Mouse (Mus musculus) cerebellum, adult 2 months (tissue): ENCODE data around the gene Cldn22. TPM values are rescaled to one million over a fixed set of nuclear protein-coding genes. Genes with fewer than 3 reads are reported as not detected.
A peak's percentile ranks its signal among the peaks of the same experiment; 100 is the strongest.

ENCODE experiments used
- DNase-seq, 2 experiments: peaks; one replicate each; pipeline ENCODE4 v3.0.0; 2021
- H3K27ac ChIP-seq: fragments of 200-500 bp; 2 replicates; pipeline ENCODE4 v1.5.1; 2012; ENCODE audit warnings: low read length, control low read depth, inconsistent platforms; ENCODE audit not compliant: insufficient read depth
- H3K27me3 ChIP-seq: fragments of 200-500 bp; 2 replicates; pipeline ENCODE4 v1.6.1; 2012; ENCODE audit warnings: inconsistent platforms, mild to moderate bottlenecking, low read length, moderate library complexity; ENCODE audit not compliant: control insufficient read depth, insufficient read depth
- H3K4me1 ChIP-seq: fragments of 200-500 bp; 2 replicates; pipeline ENCODE4 v1.6.1; 2011; ENCODE audit warnings: low read length; ENCODE audit not compliant: control insufficient read depth, insufficient read depth
- H3K4me3 ChIP-seq: fragments of 200-500 bp; replicated peaks from 2 replicates; pipeline ENCODE3; 2011; ENCODE audit warnings: mild to moderate bottlenecking, low read depth, low read length, control low read depth; ENCODE audit not compliant: insufficient read depth
- CTCF ChIP-seq: fragments of 200-500 bp; IDR thresholded peaks from 2 replicates; pipeline ENCODE4 v1.5.1; 2011; ENCODE audit warnings: low read depth, mild to moderate bottlenecking, control low read depth, low read length, moderate library complexity, borderline replicate concordance; ENCODE audit not compliant: insufficient read depth
- POLR2A ChIP-seq: fragments of 200-500 bp; IDR thresholded peaks from 2 replicates; pipeline ENCODE4 v1.6.1; 2011; ENCODE audit warnings: low read length, control low read depth, borderline replicate concordance; ENCODE audit not compliant: insufficient read depth
- WGBS: fragments of 180-500 bp; shearing (Covaris S2); methylation state at CpG from one replicate; pipeline ENCODE4 v1.1.7; 2018; 5-methylcytosine and 5-hydroxymethylcytosine counted together
- polyA plus RNA-seq: library from polyadenylated mRNA; depleted of rRNA; stranded (reverse); fragments of >200 nt; gene quantifications from 2 replicates; pipeline ENCODE4 v1.2.3, GENCODE M21; 2012

Gene Cldn22
- polyA plus RNA-seq, 1 experiment = 0.11 TPM

GRCm38 (mm10) chr8:47843651-47844050 lies 19.4 kb downstream of the Cldn22 start:
- H3K27me3 ChIP-seq = no peaks in the 10 kb centered on the region
- DNase-seq = no peak
- H3K27ac ChIP-seq = no peak overlapping the region
- H3K4me3 ChIP-seq = no peak overlapping the region
- no peaks in the 10 kb centered on the region for H3K4me1 ChIP-seq
- 97% methylated on average over 10 of the region's 10 CpGs for WGBS
- TF ChIP-seq POLR2A (no peak), CTCF (no peak)

GRCm38 (mm10) chr8:47845956-47846355 lies 21.7 kb downstream of the Cldn22 start:
- H3K27ac ChIP-seq = no peak overlapping the region
- no peaks in the 10 kb centered on the region for H3K27me3 ChIP-seq
- no peak for TF ChIP-seq POLR2A
- no peak for TF ChIP-seq CTCF
- 41% methylated on average over 13 of the region's 13 CpGs for WGBS
- no peak overlapping the region for H3K4me3 ChIP-seq
- no peak for DNase-seq
- no peaks in the 10 kb centered on the region for H3K4me1 ChIP-seq

GRCm38 (mm10) chr8:47847161-47847560 lies 22.9 kb downstream of the Cldn22 start:
- Histone ChIP-seq H3K4me3 (no peak overlapping the region), H3K4me1 (peaks cover 4% of the 10 kb centered on the region; the same call in 1 of the 2 replicates), H3K27ac (no peak overlapping the region), H3K27me3 (no peaks in the 10 kb centered on the region)
- 21% methylated on average over 14 of the region's 14 CpGs for WGBS
- DNase-seq = no peak
- no peak for TF ChIP-seq CTCF
- no peak for TF ChIP-seq POLR2A

- DNase-seq = no peak
- Histone ChIP-seq H3K27me3 (no peaks in the 10 kb centered on the region), H3K4me3 (no peak overlapping the region), H3K27ac (no peak overlapping the region), H3K4me1 (peaks cover 5% of the 10 kb centered on the region; the same call in 1 of the 2 replicates)
- whole genome bisulfite sequencing = 78% methylated on average over 6 of the region's 6 CpGs
- TF ChIP-seq CTCF = no peak
Observed at GRCm38 (mm10) chr8:47847931-47848330, 23.6 kb downstream of the Cldn22 start.

GRCm38 (mm10) chr8:47849842-47850241 lies 25.6 kb downstream of the Cldn22 start:
- no peak overlapping the region for H3K27ac ChIP-seq
- 82% methylated on average over 8 of the region's 8 CpGs for WGBS
- no peak overlapping the region for H3K4me3 ChIP-seq
- H3K27me3 ChIP-seq = no peaks in the 10 kb centered on the region
- H3K4me1 ChIP-seq = peaks cover 5% of the 10 kb centered on the region; the same call in 1 of the 2 replicates
- TF ChIP-seq POLR2A (no peak), CTCF (no peak)
- DNase-seq = no peak

- Histone ChIP-seq H3K27ac (no peak overlapping the region), H3K4me3 (peak overlapping the region; percentile 45), H3K4me1 (peaks cover 5% of the 10 kb centered on the region; the same call in 1 of the 2 replicates), H3K27me3 (no peaks in the 10 kb centered on the region)
- TF ChIP-seq POLR2A = no peak
- no peak for TF ChIP-seq CTCF
- peak in 1 of 2 experiments; percentile 19 for DNase-seq
- WGBS = 8% methylated on average over 12 of the region's 12 CpGs
Observed at GRCm38 (mm10) chr8:47851824-47852502, 27.7 kb downstream of the Cldn22 start.

GRCm38 (mm10) chr8:47852737-47853136 lies 28.5 kb downstream of the Cldn22 start:
- no peak for DNase-seq

GRCm38 (mm10) chr8:47853356-47853755 lies 29.1 kb downstream of the Cldn22 start:
- H3K27ac ChIP-seq = no peak overlapping the region
- DNase-seq = no peak
- 72% methylated on average over 5 of the region's 5 CpGs for WGBS
- no peak for TF ChIP-seq CTCF
- TF ChIP-seq POLR2A = no peak
- peaks cover 5% of the 10 kb centered on the region; the same call in 1 of the 2 replicates for H3K4me1 ChIP-seq
- no peak overlapping the region for H3K4me3 ChIP-seq
- H3K27me3 ChIP-seq = no peaks in the 10 kb centered on the region

More at GRCm38 (mm10) chr8:47852737-47853136, 28.5 kb downstream of the Cldn22 start:
- H3K4me1 ChIP-seq = peaks cover 5% of the 10 kb centered on the region; the same call in 1 of the 2 replicates
- H3K4me3 ChIP-seq = no peak overlapping the region
- H3K27me3 ChIP-seq = no peaks in the 10 kb centered on the region
- H3K27ac ChIP-seq = no peak overlapping the region
- no peak for TF ChIP-seq CTCF
- no peak for TF ChIP-seq POLR2A
- 81% methylated on average over 5 of the region's 5 CpGs for WGBS
